Mouse (Mus musculus): ENCODE results near the gene Nog. TPM values are rescaled to one million over a fixed set of nuclear protein-coding genes. Genes with fewer than 3 reads are reported as not detected.

The Nog gene
- polyA plus RNA-seq, 1 experiment = 3.7 TPM

- no peak overlapping the region for H3K4me3 ChIP-seq
- no peaks in the 10 kb centered on the region for H3K79me2 ChIP-seq (ENCODE audit: control insufficient read depth, insufficient read depth)
- no peak overlapping the region for H3ac ChIP-seq (ENCODE audit: control insufficient read depth, insufficient read length)
- H3K27me3 ChIP-seq (ENCODE audit: control insufficient read depth, insufficient read depth, insufficient read length) = no peaks in the 10 kb centered on the region
- TF ChIP-seq TCF12 (IDR thresholded peaks at IDR 0.05; ENCODE audit: insufficient read depth, poor library complexity, severe bottlenecking) (no peak), USF1 (IDR thresholded peaks at IDR 0.05; ENCODE audit: low read depth) (no peak), MYOD1 (IDR thresholded peaks at IDR 0.05; ENCODE audit: control insufficient read depth in 1 of 3, insufficient read length in 2 of 3, low read depth in 2 of 3) (no peak), E2F4 (IDR thresholded peaks at IDR 0.05; ENCODE audit: insufficient read depth) (no peak), MAX (IDR thresholded peaks at IDR 0.05; ENCODE audit: low read depth) (no peak), TCF3 (IDR thresholded peaks at IDR 0.05; ENCODE audit: insufficient read length, low read depth) (no peak), SRF (IDR thresholded peaks at IDR 0.05; ENCODE audit: control insufficient read depth, insufficient read length, low read depth) (no peak), MYOG (IDR thresholded peaks at IDR 0.05; ENCODE audit: control insufficient read depth in 1 of 3, insufficient read depth in 1 of 3, insufficient read length in 2 of 3, low read depth in 2 of 3) (no peak), POLR2AphosphoS2 (IDR thresholded peaks at IDR 0.05; ENCODE audit: insufficient read length, low read depth) (no peak), CEBPB (IDR thresholded peaks at IDR 0.05; ENCODE audit: insufficient read depth, poor library complexity, severe bottlenecking) (no peak), POLR2A (IDR thresholded peaks at IDR 0.05; ENCODE audit: insufficient read length, low read depth) (no peak), REST (IDR thresholded peaks at IDR 0.05; ENCODE audit: insufficient read depth, insufficient read length) (no peak)
- no peak overlapping the region for H3K4me2 ChIP-seq (ENCODE audit: low read depth)
- H3K36me3 ChIP-seq (ENCODE audit: control insufficient read depth, insufficient read depth) = no peaks in the 10 kb centered on the region
These were observed 25.2 kb upstream of the Nog start for GRCm38 (mm10) chr11:89327089-89327881.

GRCm38 (mm10) chr11:89321775-89322174 lies 19.6 kb upstream of the Nog start:
- TF ChIP-seq TCF12 (IDR thresholded peaks at IDR 0.05; ENCODE audit: insufficient read depth, poor library complexity, severe bottlenecking) (no peak), SRF (IDR thresholded peaks at IDR 0.05; ENCODE audit: control insufficient read depth, insufficient read length, low read depth) (no peak), POLR2A (IDR thresholded peaks at IDR 0.05; ENCODE audit: insufficient read length, low read depth) (no peak), CEBPB (IDR thresholded peaks at IDR 0.05; ENCODE audit: insufficient read depth, poor library complexity, severe bottlenecking) (no peak), REST (IDR thresholded peaks at IDR 0.05; ENCODE audit: insufficient read depth, insufficient read length) (no peak), POLR2AphosphoS2 (IDR thresholded peaks at IDR 0.05; ENCODE audit: insufficient read length, low read depth) (no peak), MAX (IDR thresholded peaks at IDR 0.05; ENCODE audit: low read depth) (no peak), E2F4 (IDR thresholded peaks at IDR 0.05; ENCODE audit: insufficient read depth) (no peak), USF1 (IDR thresholded peaks at IDR 0.05; ENCODE audit: low read depth) (no peak), MYOD1 (IDR thresholded peaks at IDR 0.05; ENCODE audit: control insufficient read depth in 1 of 3, insufficient read length in 2 of 3, low read depth in 2 of 3) (no peak)

GRCm38 (mm10) chr11:89319675-89320074 lies 17.5 kb upstream of the Nog start:
- H3ac ChIP-seq (ENCODE audit: control insufficient read depth, insufficient read length) = no peak overlapping the region
- no peaks in the 10 kb centered on the region for H3K79me2 ChIP-seq (ENCODE audit: control insufficient read depth, insufficient read depth)
- no peak overlapping the region for H3K4me3 ChIP-seq
- H3K36me3 ChIP-seq (ENCODE audit: control insufficient read depth, insufficient read depth) = no peaks in the 10 kb centered on the region
- H3K4me2 ChIP-seq (ENCODE audit: low read depth) = no peak overlapping the region
- no peaks in the 10 kb centered on the region for H3K27me3 ChIP-seq (ENCODE audit: control insufficient read depth, insufficient read depth, insufficient read length)
- no peak for TF ChIP-seq MYOG (IDR thresholded peaks at IDR 0.05; ENCODE audit: control insufficient read depth in 1 of 3, insufficient read depth in 1 of 3, insufficient read length in 2 of 3, low read depth in 2 of 3)
- no peak for TF ChIP-seq MYOD1 (IDR thresholded peaks at IDR 0.05; ENCODE audit: control insufficient read depth in 1 of 3, insufficient read length in 2 of 3, low read depth in 2 of 3)
- TF ChIP-seq CEBPB (IDR thresholded peaks at IDR 0.05; ENCODE audit: insufficient read depth, poor library complexity, severe bottlenecking) = no peak
- TF ChIP-seq TCF12 (IDR thresholded peaks at IDR 0.05; ENCODE audit: insufficient read depth, poor library complexity, severe bottlenecking) = no peak
- TF ChIP-seq SRF (IDR thresholded peaks at IDR 0.05; ENCODE audit: control insufficient read depth, insufficient read length, low read depth) = no peak
- no peak for TF ChIP-seq MAX (IDR thresholded peaks at IDR 0.05; ENCODE audit: low read depth)
- TF ChIP-seq USF1 (IDR thresholded peaks at IDR 0.05; ENCODE audit: low read depth) = no peak

More at GRCm38 (mm10) chr11:89321775-89322174, 19.6 kb upstream of the Nog start:
- Histone ChIP-seq H3K4me3 (no peak overlapping the region), H3K36me3 (ENCODE audit: control insufficient read depth, insufficient read depth) (no peaks in the 10 kb centered on the region), H3K4me2 (ENCODE audit: low read depth) (no peak overlapping the region), H3ac (ENCODE audit: control insufficient read depth, insufficient read length) (no peak overlapping the region), H3K27me3 (ENCODE audit: control insufficient read depth, insufficient read depth, insufficient read length) (no peaks in the 10 kb centered on the region), H3K79me2 (ENCODE audit: control insufficient read depth, insufficient read depth) (no peaks in the 10 kb centered on the region)

GRCm38 (mm10) chr11:89318324-89318723 lies 16.2 kb upstream of the Nog start:
- no peaks in the 10 kb centered on the region for H3K36me3 ChIP-seq (ENCODE audit: control insufficient read depth, insufficient read depth)
- no peak overlapping the region for H3K4me2 ChIP-seq (ENCODE audit: low read depth)
- no peaks in the 10 kb centered on the region for H3K27me3 ChIP-seq (ENCODE audit: control insufficient read depth, insufficient read depth, insufficient read length)
- no peaks in the 10 kb centered on the region for H3K79me2 ChIP-seq (ENCODE audit: control insufficient read depth, insufficient read depth)
- H3K4me3 ChIP-seq = no peak overlapping the region
- no peak for TF ChIP-seq MYOD1 (IDR thresholded peaks at IDR 0.05; ENCODE audit: control insufficient read depth in 1 of 3, insufficient read length in 2 of 3, low read depth in 2 of 3)
- TF ChIP-seq SRF (IDR thresholded peaks at IDR 0.05; ENCODE audit: control insufficient read depth, insufficient read length, low read depth) = no peak
- no peak for TF ChIP-seq POLR2A (IDR thresholded peaks at IDR 0.05; ENCODE audit: insufficient read length, low read depth)
- TF ChIP-seq TCF3 (IDR thresholded peaks at IDR 0.05; ENCODE audit: insufficient read length, low read depth) = no peak
- TF ChIP-seq USF1 (IDR thresholded peaks at IDR 0.05; ENCODE audit: low read depth) = no peak
- TF ChIP-seq MYOG (IDR thresholded peaks at IDR 0.05; ENCODE audit: control insufficient read depth in 1 of 3, insufficient read depth in 1 of 3, insufficient read length in 2 of 3, low read depth in 2 of 3) = no peak
- TF ChIP-seq TCF12 (IDR thresholded peaks at IDR 0.05; ENCODE audit: insufficient read depth, poor library complexity, severe bottlenecking) = no peak
- TF ChIP-seq REST (IDR thresholded peaks at IDR 0.05; ENCODE audit: insufficient read depth, insufficient read length) = no peak
- TF ChIP-seq POLR2AphosphoS2 (IDR thresholded peaks at IDR 0.05; ENCODE audit: insufficient read length, low read depth) = no peak
- no peak for TF ChIP-seq CEBPB (IDR thresholded peaks at IDR 0.05; ENCODE audit: insufficient read depth, poor library complexity, severe bottlenecking)
- no peak for TF ChIP-seq E2F4 (IDR thresholded peaks at IDR 0.05; ENCODE audit: insufficient read depth)
- TF ChIP-seq MAX (IDR thresholded peaks at IDR 0.05; ENCODE audit: low read depth) = no peak
- no peak overlapping the region for H3ac ChIP-seq (ENCODE audit: control insufficient read depth, insufficient read length)
